Mouse (Mus musculus) thymus, adult 2 months (tissue): ENCODE data around the gene Ush2a.

Experiments used
- CTCF ChIP-seq: fragments of 200-500 bp; IDR thresholded peaks from 2 replicates; pipeline ENCODE4 v1.5.1; 2012; ENCODE audit warnings: mild to moderate bottlenecking, control low read depth, low read length, moderate library complexity, borderline replicate concordance; ENCODE audit not compliant: control insufficient read depth, poor library complexity, insufficient read depth; ENCODE audit errors: extremely low read depth
- POLR2A ChIP-seq: fragments of 200-500 bp; IDR thresholded peaks from 2 replicates; pipeline ENCODE4 v1.6.1; 2012; ENCODE audit warnings: mild to moderate bottlenecking, low read length, control low read depth, moderate library complexity; ENCODE audit not compliant: control insufficient read depth, poor library complexity, insufficient read depth; ENCODE audit errors: extremely low read depth

DNA sequence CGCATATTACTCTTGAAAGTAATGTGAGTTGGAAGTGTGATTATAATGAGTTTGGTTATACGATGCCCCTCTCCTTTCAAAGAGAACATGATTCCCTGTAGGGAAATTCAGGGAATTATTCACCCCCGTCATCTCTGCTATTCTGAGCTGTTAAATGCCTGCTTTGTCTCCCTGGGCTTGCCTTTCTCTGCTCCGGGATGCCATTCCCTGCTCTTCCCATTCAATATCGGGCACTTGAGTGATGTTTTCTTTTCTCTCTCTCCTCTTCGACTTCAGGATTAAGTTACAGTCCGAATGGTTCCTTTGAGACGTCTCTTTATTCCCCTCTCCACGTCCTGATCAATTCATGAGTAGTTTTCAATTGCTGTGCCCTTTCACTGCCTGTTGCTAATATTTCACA lies 572.1 kb downstream of the Ush2a start:
- TF ChIP-seq POLR2A = no peak
- no peak for TF ChIP-seq CTCF
